Mouse (Mus musculus) retina, postnatal 7 days (tissue): ENCODE results near the gene Pla1a.

ENCODE experiments used
- DNase-seq: peaks from one replicate; pipeline ENCODE4 v3.0.0-alpha.2; 2012; ENCODE audit warnings: low read depth, low spot score

Pla1a gene

DNA sequence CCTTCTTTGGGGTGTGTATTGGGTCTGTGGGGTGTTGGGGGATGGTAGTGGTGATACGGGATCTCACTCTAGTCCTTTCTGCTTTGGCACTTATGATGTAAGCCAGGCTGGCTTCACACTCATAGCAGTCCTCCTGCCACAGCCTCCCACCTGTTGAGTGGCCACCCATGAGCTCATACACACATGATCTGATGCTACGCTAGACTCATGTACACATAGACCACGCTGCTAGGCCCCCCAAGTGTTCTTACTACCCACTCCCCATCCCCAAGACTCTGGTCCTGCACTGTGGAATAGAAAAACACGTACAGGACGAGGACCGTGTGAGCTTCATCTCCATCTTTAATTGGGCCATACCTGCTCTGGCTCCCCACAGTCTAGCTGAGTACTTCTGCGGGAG lies 63.9 kb downstream of the Pla1a start:
- no peak for DNase-seq

DNA sequence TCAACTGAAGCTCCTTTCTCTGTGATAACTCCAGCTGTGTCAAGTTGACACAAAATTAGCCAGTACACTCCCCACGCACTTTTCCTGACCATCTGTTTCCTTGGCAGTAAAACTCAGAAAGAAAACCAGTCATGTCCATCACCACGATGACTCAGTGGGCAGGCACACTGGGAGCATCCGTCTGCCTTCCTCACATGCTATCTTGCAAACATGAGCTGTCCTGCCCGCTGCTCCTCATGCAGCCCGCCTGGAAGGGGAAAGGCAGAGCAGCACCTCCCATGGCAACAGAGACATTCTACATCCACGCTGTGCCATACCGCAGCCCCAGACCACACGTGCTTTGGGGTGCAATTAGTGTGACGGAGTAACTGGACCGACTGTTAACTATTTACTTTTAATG lies 64.6 kb downstream of the Pla1a start:
- no peak for DNase-seq

- no peak for DNase-seq
Observed at GRCm38 (mm10) chr16:38366231-38366630, 66.7 kb downstream of the Pla1a start.

DNA sequence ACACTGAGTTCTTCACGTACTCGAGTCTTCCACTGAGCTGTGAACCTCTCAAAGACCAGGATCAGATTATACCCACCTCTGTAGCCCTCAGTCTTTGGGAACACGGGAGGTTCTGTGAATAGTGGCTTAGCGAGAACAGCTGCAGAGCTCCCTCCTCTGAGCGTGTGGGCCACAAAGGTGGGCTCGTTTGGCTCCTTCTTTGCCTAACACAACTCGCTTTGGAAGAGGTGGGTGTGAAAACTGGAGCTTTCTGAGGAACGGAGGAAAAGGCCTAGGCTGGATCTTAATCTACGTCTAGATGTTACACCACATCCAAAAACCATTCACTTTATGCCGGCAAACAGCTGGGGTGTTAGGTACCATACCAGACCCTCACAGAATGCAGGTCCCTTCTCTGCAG lies 67.6 kb downstream of the Pla1a start:
- DNase-seq, result no peak

GRCm38 (mm10) chr16:38363657-38364056 lies 69.3 kb downstream of the Pla1a start:
- no peak for DNase-seq

DNA sequence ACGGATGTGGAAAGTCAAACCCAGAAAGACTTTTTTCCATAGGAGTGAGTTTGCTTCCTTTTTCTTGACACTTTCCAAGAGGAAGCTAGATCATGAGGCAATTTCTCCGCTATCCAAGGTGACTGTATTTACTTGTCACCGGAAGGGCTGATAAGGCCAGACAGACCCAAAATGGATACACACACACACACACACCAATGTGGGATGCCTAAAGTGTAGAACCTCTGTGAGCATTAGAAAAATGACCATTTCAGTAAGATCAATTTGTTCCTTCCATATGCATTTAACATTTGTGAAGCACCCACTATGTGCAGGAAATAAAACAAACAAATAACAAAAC lies 69.7 kb downstream of the Pla1a start:
- DNase-seq, result no peak

DNA sequence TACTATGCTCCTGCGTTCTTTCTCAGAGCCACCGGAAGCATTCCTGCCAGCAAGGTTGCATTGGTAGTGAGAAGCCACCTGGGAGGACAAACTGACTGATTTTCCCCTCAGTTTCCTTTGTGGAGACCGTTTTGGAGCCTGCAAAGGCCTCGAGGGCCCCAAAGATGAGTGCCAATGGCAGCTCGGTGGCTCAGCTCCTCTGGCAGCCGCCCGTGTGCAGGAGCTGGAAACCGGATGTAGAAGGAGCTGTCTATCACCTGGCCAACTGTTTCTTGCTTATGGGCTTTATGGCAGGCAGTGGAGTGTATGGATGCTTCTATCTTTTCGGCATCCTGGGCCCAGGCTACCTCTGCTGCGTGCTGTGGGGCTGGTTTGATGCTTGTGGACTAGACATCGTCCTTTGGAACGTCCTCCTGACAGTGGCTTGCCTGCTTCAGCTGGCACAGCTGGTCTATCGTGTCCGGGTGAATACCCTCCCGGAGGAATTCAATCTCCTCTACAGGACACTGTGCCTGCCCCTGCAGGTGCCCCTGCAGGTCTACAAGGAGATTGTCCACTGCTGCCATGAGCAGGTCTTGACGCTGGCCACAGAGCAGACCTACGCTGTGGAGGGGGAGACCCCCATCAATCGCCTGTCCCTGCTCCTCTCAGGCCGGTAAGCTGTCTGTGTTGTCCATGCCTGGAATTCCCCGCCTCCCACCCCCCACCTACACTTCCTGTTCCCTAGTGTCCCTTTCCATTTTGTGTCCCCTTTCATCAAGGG lies 70.3 kb downstream of the Pla1a start:
- DNase-seq, result no peak

DNA sequence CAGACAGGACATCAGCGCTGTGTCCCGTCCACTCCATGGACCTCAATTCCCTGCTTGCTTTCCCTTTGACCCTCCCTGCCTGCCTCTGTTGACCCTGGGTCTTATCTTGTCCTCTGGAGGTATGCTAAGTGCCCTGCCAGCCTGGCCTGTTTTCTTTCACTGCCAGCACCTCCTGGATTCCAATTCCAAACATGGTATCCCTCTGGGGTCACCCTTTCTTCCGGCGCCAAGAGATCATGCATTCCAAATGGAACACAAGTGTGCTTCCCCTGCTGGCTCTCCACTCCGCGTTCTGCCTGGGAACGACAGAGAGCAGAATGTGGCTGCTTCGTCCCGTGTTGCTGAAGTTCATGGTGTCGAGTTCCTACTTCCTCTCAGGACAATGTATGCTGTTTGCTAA lies 71.0 kb downstream of the Pla1a start, which contains the start of gene Popdc2:
Gene Popdc2, plus strand, starts transcription at position 277 of the 400 bp plus-strand sequence.
- no peak for DNase-seq

GRCm38 (mm10) chr16:38360317-38360716 lies 72.6 kb downstream of the Pla1a start:
- no peak for DNase-seq

- no peak for DNase-seq
Observed at GRCm38 (mm10) chr16:38359857-38360256, 73.1 kb downstream of the Pla1a start.

GRCm38 (mm10) chr16:38359241-38359640 lies 73.7 kb downstream of the Pla1a start:
- no peak for DNase-seq

DNA sequence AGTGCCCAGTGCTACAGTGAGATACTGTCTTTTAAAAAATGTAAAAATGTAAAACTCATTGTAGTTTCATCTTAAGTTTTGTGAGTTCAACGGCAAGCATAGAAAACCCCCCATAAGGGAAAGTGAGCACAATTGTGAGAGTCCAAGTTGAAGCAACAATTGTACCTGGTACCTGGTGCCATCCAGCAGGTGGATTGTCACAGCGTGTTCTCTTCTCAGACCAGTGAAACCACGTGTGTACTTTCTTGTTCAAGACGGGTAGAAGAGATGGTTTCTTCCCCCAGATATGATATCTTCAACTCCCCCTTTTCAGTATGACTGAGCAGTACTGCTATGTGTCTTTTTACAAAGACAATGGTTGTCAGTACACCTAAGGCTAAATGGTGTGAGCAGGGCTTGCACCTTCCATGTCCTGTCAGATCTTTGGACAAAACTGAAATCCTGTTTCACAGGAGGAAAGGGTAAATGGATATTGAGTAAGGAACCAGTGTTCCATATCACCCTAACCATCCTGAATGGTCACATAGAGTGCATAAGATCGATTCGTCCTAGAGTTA lies 74.6 kb downstream of the Pla1a start:
- DNase-seq, result no peak

DNA sequence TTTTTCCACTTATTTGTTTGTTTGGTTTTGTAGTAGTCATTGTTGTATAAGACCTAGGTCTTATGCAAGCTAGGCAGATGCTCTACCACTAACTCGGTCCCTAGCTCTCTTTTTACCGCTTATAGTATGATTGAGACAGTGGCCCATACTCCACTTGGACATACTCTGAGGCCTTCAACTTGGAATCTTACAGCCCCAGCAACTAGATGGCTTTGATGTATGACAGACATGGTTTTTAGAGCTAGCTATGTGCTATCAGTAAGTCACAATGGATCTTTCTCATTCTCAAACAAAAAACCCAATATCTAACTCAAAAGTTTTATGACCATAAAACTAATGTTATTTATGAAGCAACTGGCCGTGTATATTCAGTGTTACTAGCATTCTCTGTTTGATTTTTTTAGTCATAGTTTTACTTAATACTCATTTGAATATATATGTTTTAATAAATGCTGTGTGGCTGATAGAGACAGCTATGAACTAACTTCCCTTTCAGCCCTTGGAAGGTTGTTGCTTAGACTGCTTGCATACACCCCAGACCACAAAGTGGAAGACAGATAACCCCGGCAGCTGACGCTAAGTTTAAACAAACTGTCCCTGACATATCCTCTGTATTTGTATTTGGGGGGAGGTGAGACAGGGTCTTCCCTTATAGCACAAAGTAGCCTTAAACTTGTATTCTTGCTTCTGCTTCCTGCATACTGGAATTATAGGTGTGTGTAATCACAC lies 78.6 kb downstream of the Pla1a start:
- no peak for DNase-seq

GRCm38 (mm10) chr16:38353642-38354041 lies 79.3 kb downstream of the Pla1a start:
- DNase-seq, result no peak

- no peak for DNase-seq
Observed at GRCm38 (mm10) chr16:38352851-38353250, 80.1 kb downstream of the Pla1a start.

GRCm38 (mm10) chr16:38352031-38352430 lies 80.9 kb downstream of the Pla1a start:
- DNase-seq, result no peak

GRCm38 (mm10) chr16:38350939-38351338 lies 82.0 kb downstream of the Pla1a start:
- no peak for DNase-seq

DNA sequence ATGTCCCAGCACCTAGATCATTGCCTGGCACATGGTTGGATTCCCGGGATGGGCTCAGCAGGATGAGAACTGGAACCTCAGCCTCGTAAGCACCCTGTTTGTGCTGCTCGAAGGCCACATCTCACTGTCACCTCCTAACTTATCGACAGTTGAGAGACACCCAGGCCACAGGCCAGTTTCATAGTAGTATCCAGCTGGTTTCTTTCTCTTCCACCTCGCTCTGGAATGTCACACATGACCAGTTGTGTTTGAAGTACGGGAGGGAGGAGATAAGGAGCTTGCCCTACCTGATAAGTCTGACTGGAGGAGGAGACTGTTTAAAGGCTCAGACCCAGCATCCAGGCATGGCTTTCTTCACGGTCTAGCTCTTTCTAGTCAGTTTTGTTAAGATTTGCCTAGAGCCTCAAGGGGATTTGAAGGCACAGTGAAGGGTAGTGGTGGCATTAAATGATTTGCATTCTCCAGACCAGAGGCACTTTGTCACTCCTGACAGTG lies 82.5 kb downstream of the Pla1a start:
- DNase-seq, result no peak

DNA sequence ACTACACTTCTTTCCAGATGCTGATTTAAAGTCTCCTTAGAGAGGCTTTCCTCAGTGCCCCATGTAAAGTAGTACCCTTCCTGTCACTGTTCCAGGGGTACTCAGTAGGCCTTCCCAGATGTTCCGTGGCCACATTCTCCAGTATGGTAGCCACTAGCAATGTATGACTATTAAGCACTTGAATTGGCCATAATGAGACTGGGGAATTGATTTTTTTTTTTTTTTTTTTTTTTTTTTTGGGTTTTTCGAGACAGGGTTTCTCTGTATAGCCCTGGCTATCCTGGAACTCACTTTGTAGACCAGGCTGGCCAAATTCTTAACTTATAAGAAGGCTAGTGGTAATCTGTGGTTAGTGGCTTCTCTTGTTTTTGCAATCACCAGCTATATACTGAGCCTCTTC lies 83.1 kb downstream of the Pla1a start:
- DNase-seq, result no peak

- no peak for DNase-seq
Observed at GRCm38 (mm10) chr16:38348217-38348761, 84.7 kb downstream of the Pla1a start.

DNA sequence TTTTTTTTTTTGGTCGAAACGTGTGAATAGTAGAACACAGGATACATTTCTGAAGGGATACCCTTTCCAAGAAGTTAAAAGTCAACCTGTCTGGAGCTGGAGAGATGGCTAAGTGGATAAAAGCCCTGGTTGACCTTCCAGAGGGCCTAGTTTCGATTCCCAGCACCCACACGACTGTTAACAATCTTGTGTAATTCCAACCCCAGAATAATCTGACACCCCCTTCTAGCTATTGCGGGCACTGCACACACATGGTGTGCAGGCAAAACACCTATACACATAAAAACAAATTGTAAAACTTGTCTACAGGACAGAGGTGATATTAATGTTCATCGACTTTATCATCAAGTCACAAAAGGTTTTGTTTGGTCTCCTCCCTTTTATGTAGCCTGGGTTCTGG lies 85.4 kb downstream of the Pla1a start:
- DNase-seq, result no peak

GRCm38 (mm10) chr16:38346529-38347325 lies 86.2 kb downstream of the Pla1a start, which contains the start of the genes Cox17 and Gm21987:
Cox17 (plus strand) TSS chr16:38346991.
Gm21987 (plus strand) TSS chr16:38347040.
- peak; percentile 87 for DNase-seq
